Mouse (Mus musculus) olfactory bulb, adult 2 months (tissue): ENCODE measurements around the gene Cyp3a59.
"Not testable (repeated sequence)": the region's sequence is repeated elsewhere in the genome, so short reads cannot be mapped to it uniquely, and the experiment has no call there.

Source experiments
- CTCF ChIP-seq: fragments of 200-500 bp; IDR thresholded peaks from 2 replicates; pipeline ENCODE4 v1.5.1; 2012; ENCODE audit warnings: low read depth, mild to moderate bottlenecking, low read length, moderate library complexity; ENCODE audit not compliant: insufficient read depth
- POLR2A ChIP-seq: fragments of 200-500 bp; IDR thresholded peaks from 2 replicates; pipeline ENCODE4 v1.6.1; 2012; ENCODE audit warnings: mild to moderate bottlenecking, low read depth, low read length, moderate library complexity; ENCODE audit not compliant: insufficient read depth

- not testable (repeated sequence) for TF ChIP-seq POLR2A, CTCF
These were observed 81.4 kb downstream of the Cyp3a59 start, which contains the start of gene Gm5565 for GRCm38 (mm10) chr5:146160439-146160838.
